Mouse (Mus musculus): ENCODE measurements at regions not wholly inside any gene's neighbourhood (a gene's known extent, or its start where the extent isn't known, plus 50 kb on each side); places are given as distances from the start of the nearest gene placed in this dataset.

- TF ChIP-seq CTCF (IDR thresholded peaks at IDR 0.05; ENCODE audit: low read depth): no peak
- no peak for TF ChIP-seq EP300 (IDR thresholded peaks at IDR 0.05; ENCODE audit: low read depth)
Observed at GRCm38 (mm10) chr2:48494632-48495031, 319.3 kb upstream of the Acvr2a start.

Data from liver, postnatal 0 days (tissue).